Mouse (Mus musculus) CH12.LX (cell line): ENCODE measurements around the gene Serpine1. TPM values are rescaled to one million over a fixed set of nuclear protein-coding genes. Genes with fewer than 3 reads are reported as not detected.

Experiments used
- DNase-seq: peaks from one replicate; pipeline ENCODE4 v3.0.0-alpha.2; 2013; ENCODE audit errors: extremely low read depth
- H3K27ac ChIP-seq: 2 replicates; pipeline ENCODE4 v1.5.1; 2012; ENCODE audit warnings: low read depth, mild to moderate bottlenecking, control low read depth, moderate library complexity; ENCODE audit not compliant: insufficient read depth
- H3K27me3 ChIP-seq: replicated peaks from 2 replicates; pipeline ENCODE3; 2012; ENCODE audit warnings: inconsistent platforms
- H3K36me3 ChIP-seq, 2 experiments: replicated peaks in 1 of 2; 2 replicates each; pipeline versions ENCODE3 to v1.6.1; 2012; ENCODE audit warnings: inconsistent platforms in 1 of 2, low read length in 1 of 2, mild to moderate bottlenecking in 1 of 2, mixed read lengths in 1 of 2, moderate library complexity in 1 of 2; ENCODE audit not compliant: control insufficient read depth in 1 of 2, insufficient read depth in 1 of 2
- H3K4me1 ChIP-seq, 2 experiments: 2 replicates each; pipeline ENCODE4 v1.6.1; 2012; ENCODE audit warnings: inconsistent platforms in 1 of 2, moderate library complexity in 1 of 2; ENCODE audit not compliant: insufficient read depth in 2 of 2, control insufficient read depth in 1 of 2
- H3K4me2 ChIP-seq: 2 replicates; pipeline ENCODE4 v1.6.1; 2012; ENCODE audit warnings: low read depth, mild to moderate bottlenecking, control low read depth; ENCODE audit not compliant: poor library complexity, insufficient read depth, severe bottlenecking
- H3K4me3 ChIP-seq, 3 experiments: fragments of 150-350 bp in 1 of 3; sonication (generic) in 1 of 3; replicated peaks in 1 of 3; 2 replicates each; pipeline versions ENCODE3 to v1.5.1; 2011 to 2012; ENCODE audit warnings: low read depth in 2 of 3, low read length in 2 of 3, mild to moderate bottlenecking in 2 of 3, moderate library complexity in 2 of 3, control low read depth in 1 of 3, improper control_type of control experiment in 1 of 3, inconsistent platforms in 1 of 3, mixed read lengths in 1 of 3; ENCODE audit not compliant: poor library complexity in 1 of 3
- H3K79me2 ChIP-seq: replicated peaks from 2 replicates; pipeline ENCODE4 v1.6.1; 2012; ENCODE audit warnings: mild to moderate bottlenecking, moderate library complexity; ENCODE audit not compliant: control insufficient read depth, poor library complexity, insufficient read depth, severe bottlenecking; ENCODE audit errors: extremely low read depth
- H3K9ac ChIP-seq: 2 replicates; pipeline ENCODE4 v1.6.1; 2012; ENCODE audit warnings: low read depth, mild to moderate bottlenecking, control low read depth, moderate library complexity; ENCODE audit not compliant: insufficient read depth
- H3K9me3 ChIP-seq: replicated peaks from 2 replicates; pipeline ENCODE3; 2012; ENCODE audit warnings: low read length, inconsistent platforms, mixed read lengths
- BHLHE40 ChIP-seq: IDR thresholded peaks from 2 replicates; pipeline ENCODE4 v1.6.1; 2011; ENCODE audit warnings: mild to moderate bottlenecking, low read depth, low read length, improper control_type of control experiment
- CHD2 ChIP-seq: IDR thresholded peaks from 2 replicates; pipeline ENCODE4 v1.6.1; 2011; ENCODE audit warnings: low read length, improper control_type of control experiment
- CTCF ChIP-seq, 2 experiments: IDR thresholded peaks in 1 of 2; conservative IDR thresholded peaks in 1 of 2; 2 replicates each; pipeline ENCODE4 v1.5.1; 2011 to 2012; ENCODE audit warnings: low read depth in 2 of 2, low read length in 2 of 2, improper control_type of control experiment in 1 of 2, inconsistent platforms in 1 of 2, mild to moderate bottlenecking in 1 of 2, moderate library complexity in 1 of 2
- E2F4 ChIP-seq: IDR thresholded peaks from 2 replicates; pipeline ENCODE4 v1.6.1; 2011; ENCODE audit warnings: low read depth, low read length, improper control_type of control experiment; ENCODE audit not compliant: insufficient replicate concordance
- ELF1 ChIP-seq: IDR thresholded peaks from 2 replicates; pipeline ENCODE4 v1.6.1; 2014; ENCODE audit warnings: low read depth, mild to moderate bottlenecking, inconsistent platforms, low read length, improper control_type of control experiment
- EP300 ChIP-seq: IDR thresholded peaks from 2 replicates; pipeline ENCODE4 v1.6.1; 2011; ENCODE audit warnings: low read length, improper control_type of control experiment
- ETS1 ChIP-seq: conservative IDR thresholded peaks from 2 replicates; pipeline ENCODE4 v1.6.1; 2012; ENCODE audit warnings: low read depth, mild to moderate bottlenecking, inconsistent platforms, low read length, improper control_type of control experiment, moderate library complexity
- GABPA ChIP-seq: IDR thresholded peaks from 2 replicates; pipeline ENCODE4 v1.6.1; 2012; ENCODE audit warnings: low read depth, low read length, improper control_type of control experiment, inconsistent platforms; ENCODE audit not compliant: insufficient replicate concordance
- JUND ChIP-seq: conservative IDR thresholded peaks from 2 replicates; pipeline ENCODE4 v1.6.1; 2011; ENCODE audit warnings: low read depth, low read length, improper control_type of control experiment
- KAT2A ChIP-seq: IDR thresholded peaks from 2 replicates; pipeline ENCODE4 v1.6.1; 2012; ENCODE audit warnings: low read length, improper control_type of control experiment, inconsistent platforms; ENCODE audit not compliant: insufficient replicate concordance
- MAX ChIP-seq: IDR thresholded peaks from 2 replicates; pipeline ENCODE4 v1.6.1; 2011; ENCODE audit warnings: low read length, improper control_type of control experiment
- MAZ ChIP-seq: IDR thresholded peaks from 2 replicates; pipeline ENCODE4 v1.6.1; 2012; ENCODE audit warnings: low read depth, mild to moderate bottlenecking, inconsistent platforms, low read length, improper control_type of control experiment, moderate library complexity
- MEF2A ChIP-seq: IDR thresholded peaks from 2 replicates; pipeline ENCODE4 v1.6.1; 2014; ENCODE audit warnings: low read depth, mild to moderate bottlenecking, inconsistent platforms, low read length, improper control_type of control experiment, borderline replicate concordance
- MYC ChIP-seq: IDR thresholded peaks from 2 replicates; pipeline ENCODE4 v1.6.1; 2011; ENCODE audit warnings: low read depth, mild to moderate bottlenecking, improper control_type of control experiment, low read length
- NRF1 ChIP-seq: IDR thresholded peaks from 2 replicates; pipeline ENCODE4 v1.6.1; 2014; ENCODE audit warnings: low read depth, mild to moderate bottlenecking, inconsistent platforms, low read length, improper control_type of control experiment, moderate library complexity
- PAX5 ChIP-seq: IDR thresholded peaks from 2 replicates; pipeline ENCODE4 v1.6.1; 2012; ENCODE audit warnings: low read length, inconsistent platforms, mixed read lengths
- POLR2A ChIP-seq: IDR thresholded peaks from 2 replicates; pipeline ENCODE4 v1.6.1; 2011; ENCODE audit warnings: low read depth, mild to moderate bottlenecking, improper control_type of control experiment, low read length
- POLR2AphosphoS2 ChIP-seq: IDR thresholded peaks from 2 replicates; pipeline ENCODE4 v1.6.1; 2011; ENCODE audit warnings: low read depth, low read length, improper control_type of control experiment
- RAD21 ChIP-seq: IDR thresholded peaks from 2 replicates; pipeline ENCODE4 v1.6.1; 2011; ENCODE audit warnings: low read depth, mild to moderate bottlenecking, low read length, improper control_type of control experiment, moderate library complexity
- RCOR1 ChIP-seq: conservative IDR thresholded peaks from 2 replicates; pipeline ENCODE4 v1.6.1; 2012; ENCODE audit warnings: low read depth, mild to moderate bottlenecking, inconsistent platforms, low read length, improper control_type of control experiment
- SIN3A ChIP-seq: IDR thresholded peaks from 2 replicates; pipeline ENCODE4 v1.6.1; 2012; ENCODE audit warnings: low read length, improper control_type of control experiment, inconsistent platforms
- SMC3 ChIP-seq: IDR thresholded peaks from 2 replicates; pipeline ENCODE4 v1.6.1; 2011; ENCODE audit warnings: low read depth, low read length, improper control_type of control experiment
- TCF12 ChIP-seq: IDR thresholded peaks from 2 replicates; pipeline ENCODE4 v1.6.1; 2014; ENCODE audit warnings: low read depth, mild to moderate bottlenecking, inconsistent platforms, low read length, improper control_type of control experiment
- USF1 ChIP-seq: IDR thresholded peaks from 2 replicates; pipeline ENCODE4 v1.6.1; 2014; ENCODE audit warnings: low read depth, mild to moderate bottlenecking, inconsistent platforms, low read length, improper control_type of control experiment
- USF2 ChIP-seq: conservative IDR thresholded peaks from 2 replicates; pipeline ENCODE4 v1.6.1; 2011; ENCODE audit warnings: low read depth, low read length, improper control_type of control experiment
- ZC3H11A ChIP-seq: IDR thresholded peaks from 2 replicates; pipeline ENCODE4 v1.6.1; 2012; ENCODE audit warnings: low read depth, mild to moderate bottlenecking, inconsistent platforms, low read length, improper control_type of control experiment
- ZKSCAN1 ChIP-seq: IDR thresholded peaks from 2 replicates; pipeline ENCODE4 v1.6.1; 2012; ENCODE audit warnings: low read depth, inconsistent platforms, low read length, improper control_type of control experiment, borderline replicate concordance
- ZMIZ1 ChIP-seq: IDR thresholded peaks from 2 replicates; pipeline ENCODE4 v1.6.1; 2012; ENCODE audit warnings: low read depth, mild to moderate bottlenecking, inconsistent platforms, low read length, improper control_type of control experiment
- ZNF384 ChIP-seq: IDR thresholded peaks from 2 replicates; pipeline ENCODE4 v1.6.1; 2012; ENCODE audit warnings: low read depth, low read length, improper control_type of control experiment, inconsistent platforms
- dilution Hi-C: fragments of 300-500 bp; cut with MboI; formaldehyde crosslinking; loops from 2 replicates; pipeline ENCODE4 v1.14.3; 2020; ENCODE audit warnings: low sequenced_read_pairs; ENCODE audit not compliant: extremely low pct_unique_long_range_greater_than_20kb, extremely low pct_ligation_motif_present
- in situ Hi-C: fragments of 300-500 bp; cut with MboI; formaldehyde crosslinking; loops from 3 replicates; pipeline ENCODE4 v1.14.3; 2019; ENCODE audit warnings: low sequenced_read_pairs, low pct_ligation_motif_present, low pct_unique_long_range_greater_than_20kb, mixed read lengths
- polyA plus RNA-seq: library from polyadenylated mRNA; unstranded; fragments of >175 nt; gene quantifications from 2 replicates; pipeline ENCODE4 v1.2.1, GENCODE M21; 2012; ENCODE audit warnings: low read depth; ENCODE audit not compliant: insufficient read length
- total RNA-seq, 2 experiments: library from RNA; depleted of rRNA; stranded (reverse); fragments of 300-350 nt in 1 of 2; fragments of >200 nt in 1 of 2; gene quantifications; 2 replicates each; pipeline ENCODE4 v1.2.3; 2012 to 2014

Gene Serpine1
- total and polyA plus RNA-seq, 3 experiments = 0.51 to 1.8 (median 0.61) TPM

GRCm38 (mm10) chr5:137116987-137117386, 44.9 kb upstream of the Serpine1 start:
- Histone ChIP-seq H3K4me3 (no peak overlapping the region), H3K27ac (peak overlapping the region; percentile 75; the same call in 1 of the 2 replicates), H3K27me3 (no peaks in the 10 kb centered on the region), H3K4me1 (peaks cover 10 to 38% of the 10 kb centered on the region in 2 experiments), H3K36me3 (peaks cover 29 to 30% of the 10 kb centered on the region in 2 experiments), H3K9me3 (peaks cover 22% of the 10 kb centered on the region), H3K9ac (no peak overlapping the region), H3K79me2 (peaks cover 7% of the 10 kb centered on the region), H3K4me2 (no peak overlapping the region)
- TF ChIP-seq ZC3H11A = no peak
- peak; percentile 73 for TF ChIP-seq ZNF384
- no peak for TF ChIP-seq ELF1
- in situ Hi-C loops = loop anchor here (10.0 kb wide), 3 partner anchors 52 to 192 kb away; partner anchors contain the start of gene Vgf
- dilution Hi-C loops = no loop called here
- DNase-seq = no peak

- Histone ChIP-seq H3K9me3 (peaks cover 27% of the 10 kb centered on the region), H3K4me1 (peaks cover 5 to 30% of the 10 kb centered on the region in 2 experiments), H3K4me2 (peak within 1 kb of the TSS; percentile 85), H3K27me3 (no peaks in the 10 kb centered on the region), H3K4me3 (peak within 1 kb of the TSS; percentile 62 to 83 (median 72)), H3K27ac (peak within 1 kb of the TSS; percentile 75), H3K79me2 (peaks cover 7% of the 10 kb centered on the region), H3K9ac (peak within 1 kb of the TSS; percentile 91), H3K36me3 (peaks cover 31 to 37% of the 10 kb centered on the region in 2 experiments)
- peak; percentile 71 for DNase-seq
- dilution Hi-C loops (no loop called here), in situ Hi-C loops (loop anchor here (10.0 kb wide), 3 partner anchors 51 to 191 kb away; partner anchors contain the start of gene Vgf)
- TF ChIP-seq ZKSCAN1 (no peak), MAZ (peak; percentile 64; the same call in 1 of the 2 replicates), ELF1 (peak; percentile 67), EP300 (peak; percentile 76), ZMIZ1 (no peak; the same call in none of the 2 replicates), RCOR1 (peak; percentile 68; the same call in 1 of the 2 replicates), E2F4 (no peak), USF1 (no peak), CHD2 (peak; percentile 88), MYC (no peak), TCF12 (peak; percentile 91), KAT2A (no peak), PAX5 (no peak), BHLHE40 (peak; percentile 53), USF2 (no peak), ZC3H11A (no peak), ETS1 (peak; percentile 69), NRF1 (0 out of 2 replicates have a peak, but pooled peaks have one; percentile 19), JUND (no peak), MAX (peak; percentile 23; the same call in 1 of the 2 replicates), MEF2A (peak; percentile 63; the same call in 1 of the 2 replicates), POLR2A (peak; percentile 68), POLR2AphosphoS2 (0 out of 2 replicates have a peak, but pooled peaks have one; percentile 60), CTCF (conservative IDR thresholded peaks at IDR 0.05 in 1 of 2, IDR thresholded peaks at IDR 0.05 in 1 of 2; ENCODE audit: low read depth in 2 of 2, low read length in 2 of 2) (no peak), RAD21 (no peak), GABPA (no peak), ZNF384 (peak; percentile 28; the same call in 1 of the 2 replicates), SMC3 (peak; percentile 2; the same call in 1 of the 2 replicates), SIN3A (peak; percentile 75)
Observed at GRCm38 (mm10) chr5:137115866-137116847, 44.1 kb upstream of the Serpine1 start, which contains the start of gene Trim56. Gene Trim56, minus strand, starts transcription at chr5:137116209.
